Mouse (Mus musculus) yolk sac, embryonic 10.5 days (tissue): ENCODE data around the gene Tor3a.
A peak's percentile ranks its signal among the peaks of the same experiment; 100 is the strongest.

Source experiments
- DNase-seq: peaks from one replicate; pipeline ENCODE4 v3.0.0-alpha.2; 2017; ENCODE audit warnings: low spot score

Gene Tor3a

DNA sequence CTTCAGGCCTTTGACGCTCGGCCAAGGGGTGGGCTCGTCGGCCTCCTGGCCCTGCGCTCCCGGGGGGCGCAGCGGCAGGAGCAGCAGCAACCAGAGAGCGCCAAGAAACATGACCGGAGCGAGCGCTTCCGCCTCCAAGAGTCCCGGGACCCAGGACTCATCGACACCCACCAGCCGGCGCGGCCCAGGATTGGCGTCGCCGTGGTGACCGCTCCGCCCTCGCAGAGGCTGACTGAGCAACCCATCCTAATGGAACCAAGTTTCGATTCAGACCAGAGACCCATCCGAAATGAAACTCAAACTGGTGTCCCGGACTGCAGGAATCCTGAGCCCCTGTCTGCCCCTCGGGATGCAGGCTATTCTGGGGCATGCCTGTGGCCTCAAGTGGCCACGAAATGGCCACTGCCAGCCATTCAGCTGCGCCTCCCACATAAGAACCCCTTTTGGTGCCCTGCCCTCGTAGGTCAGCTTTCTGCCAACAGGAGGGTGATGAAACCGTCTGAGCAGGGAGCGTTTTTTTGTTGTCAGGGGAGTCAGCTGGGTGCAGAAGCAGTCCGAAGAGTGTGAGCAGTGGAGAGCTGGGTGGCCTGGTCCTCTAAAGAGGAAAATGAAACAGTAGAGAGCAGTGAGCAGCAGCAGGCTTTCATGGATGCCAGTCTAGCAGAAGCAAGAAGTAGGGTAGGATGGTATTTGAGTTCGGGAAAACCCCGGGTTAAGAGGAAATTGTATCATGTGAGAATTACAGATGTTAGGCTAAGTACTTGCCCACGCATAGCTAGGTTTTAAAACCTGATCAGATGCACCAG is at the start of gene Tor3a:
Tor3a (minus strand) TSS at position 162 of the 806 bp plus-strand sequence.
- DNase-seq: peak; percentile 58

DNA sequence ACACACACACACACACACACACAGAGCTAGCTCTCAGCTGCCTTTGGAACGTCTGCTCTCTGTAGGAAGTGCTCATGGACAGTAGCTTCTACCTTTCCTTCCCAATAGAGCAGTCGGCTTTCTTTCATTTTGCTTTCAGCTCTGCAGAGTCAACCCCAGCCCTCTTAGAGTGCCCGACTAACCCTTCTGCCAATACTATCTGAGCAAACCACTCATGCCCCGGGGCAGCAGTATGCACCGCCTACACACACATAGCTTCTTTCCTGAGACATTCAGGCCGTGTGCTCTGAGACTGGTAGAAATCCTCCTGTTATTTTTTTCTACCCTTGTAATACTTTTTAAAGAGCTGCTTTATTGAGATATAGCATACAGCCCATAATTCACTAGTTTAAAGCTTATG is 47.9 kb upstream of the Tor3a start:
- no peak for DNase-seq

DNA sequence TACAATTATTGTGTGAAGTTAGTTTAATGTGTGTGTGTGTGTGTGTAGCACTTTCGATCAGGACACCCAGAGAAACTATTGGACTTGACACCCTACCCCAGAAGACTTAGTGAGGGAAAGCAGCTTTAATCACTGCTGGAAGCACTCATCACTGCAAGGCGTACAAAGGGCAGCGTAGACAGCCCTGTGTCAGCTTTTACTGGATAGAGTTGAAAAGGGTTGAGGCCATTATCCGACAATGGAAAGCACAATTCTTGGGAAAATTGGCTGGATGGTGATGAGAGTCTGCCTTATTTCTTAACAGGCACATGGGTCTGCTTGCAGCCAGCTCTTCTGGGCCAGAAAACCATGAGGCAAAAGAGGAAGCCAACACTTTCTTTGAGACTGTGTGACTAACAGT is 45.9 kb upstream of the Tor3a start:
- DNase-seq: no peak

- peak; percentile 95 for DNase-seq
Measured at GRCm38 (mm10) chr1:156718950-156719805, 45.0 kb upstream of the Tor3a start, which contains the start of gene Fam20b. TSS of gene Fam20b (minus strand) at chr1:156719086.

- no peak for DNase-seq
Measured at GRCm38 (mm10) chr1:156718286-156718949, 44.3 kb upstream of the Tor3a start.

- DNase-seq: peak; percentile 24
Measured at GRCm38 (mm10) chr1:156717751-156718285, 43.7 kb upstream of the Tor3a start.

GRCm38 (mm10) chr1:156716681-156717080 is 42.5 kb upstream of the Tor3a start:
- no peak for DNase-seq

DNA sequence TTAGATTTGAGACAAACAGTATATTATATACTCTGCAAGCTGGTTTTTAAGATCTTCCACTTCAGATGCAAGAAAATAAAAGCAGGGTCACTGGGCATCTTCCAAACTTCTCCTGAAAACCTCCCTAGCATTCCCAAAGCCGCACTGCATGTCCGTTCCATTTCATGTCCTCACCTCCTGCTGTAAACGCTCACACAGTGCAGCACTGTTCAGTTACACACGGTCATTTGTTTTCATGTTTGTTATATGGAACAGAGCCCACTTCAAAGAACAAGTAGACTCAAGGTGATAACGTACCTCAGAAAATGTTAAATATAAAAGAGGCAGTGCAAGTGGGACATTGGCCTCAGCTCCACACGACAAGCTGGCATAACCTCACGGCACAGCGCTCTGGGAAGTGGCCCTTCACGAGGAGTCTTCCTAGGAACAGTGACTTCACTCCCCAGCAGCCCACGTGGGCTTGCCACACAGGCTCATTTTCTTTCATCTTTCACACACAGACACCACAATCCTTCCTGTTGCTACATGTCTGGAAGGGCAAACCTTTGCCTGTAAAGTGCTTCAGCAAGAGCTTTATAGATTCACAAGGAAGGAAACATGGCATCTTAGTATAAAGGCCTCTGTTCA is 36.4 kb upstream of the Tor3a start:
- DNase-seq: no peak

GRCm38 (mm10) chr1:156708672-156709071 is 34.5 kb upstream of the Tor3a start:
- DNase-seq: no peak

DNA sequence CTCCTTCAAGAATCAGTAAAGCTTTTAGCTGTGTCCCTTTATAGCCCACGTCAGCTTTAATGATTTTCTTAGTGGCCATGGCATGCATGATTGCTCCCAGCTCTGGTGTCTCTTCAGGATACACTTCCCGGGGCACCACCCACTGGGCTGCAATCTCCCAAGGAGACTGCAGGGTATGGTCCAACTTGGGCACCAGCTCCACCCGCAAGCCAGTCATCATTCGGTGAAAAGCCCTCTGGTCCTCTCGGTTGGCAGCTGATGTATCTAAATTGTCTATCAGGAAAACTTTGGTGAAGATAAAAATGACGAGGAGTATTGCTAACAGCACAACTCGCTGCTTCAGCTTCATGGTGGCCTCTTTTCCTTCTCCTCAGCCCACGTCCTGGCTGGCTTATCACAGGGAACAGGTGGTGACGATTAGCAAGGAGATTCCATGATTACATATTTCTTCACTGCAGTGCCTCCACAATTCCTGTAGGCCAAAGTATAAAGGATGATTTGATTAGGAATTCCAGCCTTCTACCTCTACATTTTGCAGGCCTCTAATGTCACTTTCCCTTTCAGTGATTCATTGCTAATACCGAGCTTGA is 31.6 kb upstream of the Tor3a start:
- DNase-seq: no peak

- DNase-seq: no peak
Measured at GRCm38 (mm10) chr1:156703444-156703843, 29.3 kb upstream of the Tor3a start.

DNA sequence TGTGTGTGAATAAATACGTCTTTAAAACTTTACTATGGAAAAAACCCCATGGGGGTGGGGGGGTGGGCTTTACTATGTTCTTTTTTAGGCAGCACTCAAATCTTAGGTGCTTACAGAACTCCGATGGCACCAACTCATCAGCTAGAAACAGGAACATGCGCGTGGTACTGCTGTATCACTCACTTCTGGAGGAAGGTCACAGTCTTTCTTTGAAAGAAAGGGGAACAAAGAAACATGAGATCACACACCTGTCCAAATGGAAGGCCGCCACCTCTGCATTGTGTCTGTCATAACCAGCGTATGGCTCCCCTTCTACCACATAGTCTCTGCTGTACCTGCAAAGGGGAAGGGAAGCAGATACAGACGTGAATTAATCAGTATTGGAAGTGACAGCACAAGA is 28.0 kb upstream of the Tor3a start:
- DNase-seq: no peak

DNA sequence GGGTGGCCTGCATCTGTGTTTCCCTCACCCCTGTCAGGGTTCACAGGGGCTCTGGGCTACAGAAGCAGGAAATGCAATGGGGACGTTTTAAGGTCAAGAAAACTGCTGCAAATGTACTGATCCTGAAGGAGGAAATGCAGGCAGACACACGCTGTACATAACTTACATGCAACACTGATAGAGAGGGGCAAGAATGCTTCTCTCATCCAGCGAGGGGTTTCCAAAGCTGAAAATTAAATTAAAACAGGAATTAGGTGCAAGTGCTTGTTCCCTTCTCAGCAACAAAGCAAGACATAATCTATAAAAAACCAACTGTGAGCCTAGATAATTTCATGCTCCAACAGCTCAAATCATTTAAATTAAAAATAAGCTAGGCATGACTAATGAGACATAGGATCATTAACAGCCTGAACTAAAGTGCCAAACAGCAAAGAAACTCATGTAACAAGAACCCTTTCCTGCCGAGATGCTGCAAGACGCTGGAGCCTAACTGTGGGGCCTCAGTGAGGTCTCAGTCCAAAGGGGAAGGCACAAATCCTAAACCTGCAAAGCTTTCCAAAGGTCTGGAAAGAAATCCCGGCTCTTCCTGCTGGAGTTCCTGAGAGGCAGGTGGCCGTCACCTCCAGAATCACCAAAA is 12.0 kb upstream of the Tor3a start:
- no peak for DNase-seq

DNA sequence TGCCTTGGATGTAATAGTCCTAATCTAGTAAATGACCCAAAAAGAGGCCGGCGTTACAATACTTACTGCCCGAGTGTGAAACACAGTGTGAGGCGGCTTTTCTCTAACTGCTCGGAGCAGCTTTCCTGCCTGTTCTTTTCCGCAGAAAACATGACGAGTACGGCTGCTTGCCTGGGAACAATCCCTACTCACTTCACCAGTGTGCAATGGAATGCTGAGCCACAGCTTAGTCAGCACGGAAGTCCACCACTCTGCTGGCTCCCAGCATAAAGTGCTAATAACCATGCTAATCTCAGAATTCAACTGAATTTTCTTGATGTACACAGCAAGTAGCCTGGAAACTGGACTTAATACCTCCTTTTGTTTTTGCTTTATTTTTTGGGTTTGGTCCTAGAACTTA is 5.4 kb upstream of the Tor3a start:
- no peak for DNase-seq

- no peak for DNase-seq
Measured at GRCm38 (mm10) chr1:156677230-156677629, 3.1 kb upstream of the Tor3a start.

GRCm38 (mm10) chr1:156676596-156676995 is 2.4 kb upstream of the Tor3a start:
- DNase-seq: no peak

GRCm38 (mm10) chr1:156676171-156676570 is 2.0 kb upstream of the Tor3a start:
- DNase-seq: peak; percentile 36

DNA sequence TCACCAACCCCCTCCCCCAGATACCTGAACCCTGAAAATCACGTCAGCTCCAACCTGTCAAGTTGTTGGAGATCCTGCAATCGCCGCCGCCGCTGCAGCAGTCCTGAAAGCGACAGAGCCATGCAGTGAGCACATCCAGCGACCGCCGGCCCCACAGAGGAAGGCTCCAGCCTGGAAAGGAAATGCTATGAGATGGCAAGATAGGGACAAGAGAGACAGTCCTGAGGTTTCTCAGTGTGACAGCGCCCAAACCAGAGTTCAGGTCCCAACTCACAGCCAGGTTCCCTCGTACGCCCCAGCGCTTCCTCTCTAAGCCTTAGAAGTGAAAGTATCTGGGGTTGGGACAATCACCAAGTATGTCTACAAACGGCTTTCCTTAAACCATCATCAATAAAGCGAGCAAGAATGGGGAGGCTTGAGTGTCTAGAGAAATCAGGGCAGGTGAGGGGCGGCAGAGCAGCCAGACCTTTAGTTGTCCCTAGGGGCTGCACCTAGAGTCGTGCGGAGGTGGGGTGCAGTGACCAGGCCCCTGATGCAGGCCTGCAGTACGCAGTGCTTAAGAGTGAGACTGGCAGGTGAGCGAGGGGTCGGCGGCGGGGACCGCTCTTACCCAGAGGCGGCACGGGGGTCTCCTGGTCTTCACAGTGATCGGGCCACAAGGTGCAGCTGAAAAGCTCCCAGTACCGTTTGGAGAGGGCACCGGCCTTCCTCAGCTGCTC is 521 bp downstream of the Tor3a start:
- no peak for DNase-seq

DNA sequence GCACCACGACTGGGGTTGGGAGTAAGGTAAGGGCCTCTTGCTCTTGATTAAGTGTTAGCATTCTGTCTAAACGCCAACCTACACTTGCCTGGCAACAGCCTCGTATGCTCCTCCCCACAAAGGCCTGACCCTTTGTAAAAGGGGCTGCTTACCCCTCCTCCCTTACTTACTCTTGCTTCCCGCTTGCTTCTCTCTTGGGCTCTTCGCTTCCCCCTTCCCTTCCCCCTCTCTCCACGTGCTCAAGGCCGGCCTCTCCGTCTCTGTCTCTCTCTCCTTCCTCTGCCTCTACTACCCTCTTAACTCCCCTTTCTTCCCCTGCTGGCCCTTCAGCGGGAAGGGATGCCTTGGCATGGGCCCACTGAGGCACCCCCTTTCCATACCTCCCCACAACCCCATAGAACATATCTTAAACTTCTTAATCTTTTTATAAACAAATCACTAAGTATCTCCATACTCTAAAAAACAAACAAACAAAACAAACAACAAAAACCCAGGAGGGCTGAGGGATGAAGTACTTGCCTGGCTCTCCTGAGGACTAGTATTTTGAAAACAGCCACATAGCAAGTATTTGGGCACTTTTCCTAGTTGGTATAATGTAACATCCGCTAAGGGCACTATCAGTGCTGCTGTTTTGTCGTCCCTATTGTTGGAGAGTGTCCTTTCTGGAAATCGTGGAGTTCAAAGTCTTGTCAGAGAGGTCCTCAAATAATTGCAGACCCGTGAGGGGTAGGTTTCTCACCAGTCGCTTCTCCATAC is 1.3 kb downstream of the Tor3a start:
- no peak for DNase-seq
